Mouse (Mus musculus): ENCODE results near the gene 4930507D05Rik. TPM values are rescaled to one million over a fixed set of nuclear protein-coding genes. Genes with fewer than 3 reads are reported as not detected.

4930507D05Rik gene
- 1.2 and 1.7 TPM in 2 replicates for polyA plus RNA-seq (2014; fragmentation: Nextera tagmentation; extraction: Ambion mirVana)

DNA sequence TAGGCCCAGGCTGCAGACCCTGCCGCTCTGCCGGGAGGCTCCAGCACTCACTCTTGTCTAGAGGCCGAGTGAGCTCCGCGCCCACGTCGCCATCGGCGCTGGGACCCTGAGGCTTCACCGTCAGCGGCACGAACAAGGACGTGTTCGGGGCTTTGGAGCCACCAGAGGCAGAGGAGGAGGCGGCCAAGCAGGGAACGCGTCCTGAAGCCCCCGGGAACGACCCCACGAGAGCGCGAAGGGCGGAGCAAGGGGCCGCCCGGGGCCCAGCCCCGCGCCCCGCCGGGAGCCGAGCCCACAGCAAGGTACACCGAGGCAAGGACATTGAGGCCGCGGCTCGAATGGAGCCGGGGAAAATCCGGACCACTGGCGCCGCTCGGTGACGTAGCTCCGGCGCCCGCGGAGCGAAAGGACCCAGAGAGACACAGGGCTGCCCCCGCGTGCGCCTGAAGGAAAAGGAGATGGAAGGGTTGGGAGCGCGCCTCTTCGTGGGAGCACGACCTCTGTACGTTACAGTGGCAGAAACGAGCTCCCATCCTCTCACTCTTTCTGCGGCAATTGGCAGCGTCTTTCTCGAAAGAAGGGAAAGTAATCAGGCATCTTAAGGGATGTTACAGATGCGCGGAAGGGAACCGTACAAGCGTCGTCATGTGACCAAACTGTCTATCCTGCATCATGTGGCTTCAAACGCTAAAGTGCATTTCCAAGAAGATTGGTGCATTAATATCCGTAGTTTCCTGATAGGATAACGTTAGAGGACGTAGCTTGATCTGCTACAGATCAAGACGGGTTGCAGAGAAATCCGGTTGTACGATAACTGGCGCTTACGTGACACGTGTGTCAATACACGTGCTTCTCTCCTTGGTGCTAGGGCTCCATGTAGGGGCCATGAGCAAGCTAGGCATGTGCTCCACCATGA lies at the start of gene 4930507D05Rik, which contains the start of gene Supv3l1:
Gene 4930507D05Rik, plus strand, starts transcription at position 126 of the 916 bp plus-strand sequence.
Gene Supv3l1, minus strand, starts transcription at position 375 of the 916 bp plus-strand sequence.
- Histone ChIP-seq H3K36me3 (ENCODE audit: control insufficient read depth, insufficient read depth, low read length) (peaks cover 7% of the 10 kb centered on the region), H3K4me2 (peak within 1 kb of the TSS; percentile 61), H3K27me3 (ENCODE audit: control insufficient read depth, insufficient read depth, low read length) (no peaks in the 10 kb centered on the region), H3K27ac (ENCODE audit: low read depth, low read length) (peak within 1 kb of the TSS; percentile 67), H3K9ac (ENCODE audit: low read length) (peak within 1 kb of the TSS; percentile 97), H3K4me1 (ENCODE audit: control insufficient read depth, insufficient read depth, low read length) (peaks cover 10% of the 10 kb centered on the region), H3K4me3 (ENCODE audit: low read depth, low read length) (peak within 1 kb of the TSS; percentile 99), H3K9me3 (ENCODE audit: control insufficient read depth, low read length) (no peaks in the 10 kb centered on the region)
- ATAC-seq (ENCODE audit: low FRiP score) (peak; percentile 90), DNase-seq (ENCODE audit: low spot score, missing footprints) (peak; percentile 99)
- WGBS = under 1% methylated on average over 73 of the region's 73 CpGs

DNA sequence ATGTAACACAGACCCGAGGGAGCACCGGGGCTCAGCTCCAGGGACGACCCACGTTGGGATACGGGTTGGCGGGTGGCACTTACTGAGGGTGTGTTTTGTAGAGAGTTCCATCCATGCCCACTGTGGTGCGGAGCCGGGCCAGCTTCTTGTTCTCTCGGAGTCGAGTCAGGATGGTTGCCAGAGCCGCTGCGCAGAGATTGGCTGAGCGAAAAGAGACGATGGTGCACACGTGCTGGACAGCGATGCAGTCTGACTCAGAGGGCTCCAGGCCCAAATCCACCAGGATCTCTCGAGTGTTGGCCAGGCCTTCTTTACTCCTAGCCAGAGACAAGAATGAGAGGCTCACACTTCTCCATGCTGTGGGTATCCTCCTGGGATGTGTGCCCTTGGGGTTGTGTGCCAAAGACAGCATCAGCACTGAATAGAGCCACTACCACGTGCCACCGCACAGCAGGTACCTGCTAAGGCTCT lies 47.6 kb upstream of the 4930507D05Rik start:
- no peaks in the 10 kb centered on the region for H3K36me3 ChIP-seq (ENCODE audit: control insufficient read depth, insufficient read depth, low read length)
- H3K9ac ChIP-seq (ENCODE audit: low read length) = no peak overlapping the region
- ATAC-seq (ENCODE audit: low FRiP score) (no peak), DNase-seq (ENCODE audit: low spot score, missing footprints) (no peak)
- no peaks in the 10 kb centered on the region for H3K4me1 ChIP-seq (ENCODE audit: control insufficient read depth, insufficient read depth, low read length)
- H3K4me3 ChIP-seq (ENCODE audit: low read depth, low read length) = no peak overlapping the region
- no peak overlapping the region for H3K27ac ChIP-seq (ENCODE audit: low read depth, low read length)
- 84% methylated on average over 19 of the region's 19 CpGs for WGBS
- no peaks in the 10 kb centered on the region for H3K9me3 ChIP-seq (ENCODE audit: control insufficient read depth, low read length)
- H3K4me2 ChIP-seq = no peak overlapping the region
- no peaks in the 10 kb centered on the region for H3K27me3 ChIP-seq (ENCODE audit: control insufficient read depth, insufficient read depth, low read length)

DNA sequence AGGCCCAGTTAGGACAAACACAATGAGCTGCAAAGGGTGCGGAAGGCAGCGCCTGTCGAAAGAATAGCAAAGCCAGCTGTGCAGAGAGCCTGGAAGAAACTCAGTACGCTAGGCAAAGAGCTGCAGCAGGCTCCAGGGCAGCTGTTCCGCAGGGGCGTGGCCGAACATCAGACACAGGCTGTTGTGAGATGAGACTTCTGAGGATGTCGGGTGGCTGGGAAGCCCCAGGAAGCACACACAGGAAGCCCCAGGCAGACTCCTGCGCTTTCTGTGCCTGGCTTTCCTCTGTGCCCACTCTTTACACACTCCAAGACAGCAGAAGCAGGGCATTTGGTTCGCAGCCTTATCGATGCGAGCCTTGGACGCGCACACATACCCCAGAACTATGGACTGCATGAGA lies 44.4 kb upstream of the 4930507D05Rik start:
- H3K27me3 ChIP-seq (ENCODE audit: control insufficient read depth, insufficient read depth, low read length) = no peaks in the 10 kb centered on the region
- no peaks in the 10 kb centered on the region for H3K36me3 ChIP-seq (ENCODE audit: control insufficient read depth, insufficient read depth, low read length)
- DNase-seq (ENCODE audit: low spot score, missing footprints) = no peak
- H3K9me3 ChIP-seq (ENCODE audit: control insufficient read depth, low read length) = no peaks in the 10 kb centered on the region
- ATAC-seq (ENCODE audit: low FRiP score) = no peak
- peak overlapping the region; percentile 23 for H3K4me2 ChIP-seq
- H3K27ac ChIP-seq (ENCODE audit: low read depth, low read length) = no peak overlapping the region
- no peak overlapping the region for H3K4me3 ChIP-seq (ENCODE audit: low read depth, low read length)
- no peaks in the 10 kb centered on the region for H3K4me1 ChIP-seq (ENCODE audit: control insufficient read depth, insufficient read depth, low read length)
- H3K9ac ChIP-seq (ENCODE audit: low read length) = no peak overlapping the region
- 40% methylated on average over 14 of the region's 14 CpGs for WGBS

DNA sequence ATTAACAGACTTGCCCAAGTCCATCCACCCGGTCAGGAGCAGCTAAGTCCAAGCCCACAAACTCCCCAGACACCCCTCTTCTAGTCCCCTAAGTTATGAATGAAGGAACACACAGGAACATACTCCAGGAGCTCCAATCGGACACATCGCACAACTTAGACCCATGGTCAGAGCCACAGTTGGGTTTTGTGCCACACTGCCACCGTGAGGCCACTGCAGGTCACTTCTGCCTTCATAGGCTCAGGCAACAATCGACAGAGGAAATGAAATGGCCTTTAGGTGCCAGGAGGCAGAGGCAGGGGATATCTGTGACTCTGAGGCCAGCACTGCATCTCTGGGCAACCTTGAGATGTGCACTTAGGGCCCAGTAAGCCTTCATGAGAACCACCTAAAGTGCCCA lies 38.3 kb upstream of the 4930507D05Rik start:
- Histone ChIP-seq H3K4me3 (ENCODE audit: low read depth, low read length) (no peak overlapping the region), H3K4me2 (no peak overlapping the region), H3K27ac (ENCODE audit: low read depth, low read length) (no peak overlapping the region), H3K4me1 (ENCODE audit: control insufficient read depth, insufficient read depth, low read length) (no peaks in the 10 kb centered on the region; the same call in 1 of the 2 replicates), H3K27me3 (ENCODE audit: control insufficient read depth, insufficient read depth, low read length) (no peaks in the 10 kb centered on the region), H3K36me3 (ENCODE audit: control insufficient read depth, insufficient read depth, low read length) (no peaks in the 10 kb centered on the region), H3K9ac (ENCODE audit: low read length) (no peak overlapping the region), H3K9me3 (ENCODE audit: control insufficient read depth, low read length) (no peaks in the 10 kb centered on the region)
- ATAC-seq (ENCODE audit: low FRiP score) = peak; percentile 65
- DNase-seq (ENCODE audit: low spot score, missing footprints) = peak; percentile 93
- WGBS = 17% methylated on average over 5 of the region's 5 CpGs

DNA sequence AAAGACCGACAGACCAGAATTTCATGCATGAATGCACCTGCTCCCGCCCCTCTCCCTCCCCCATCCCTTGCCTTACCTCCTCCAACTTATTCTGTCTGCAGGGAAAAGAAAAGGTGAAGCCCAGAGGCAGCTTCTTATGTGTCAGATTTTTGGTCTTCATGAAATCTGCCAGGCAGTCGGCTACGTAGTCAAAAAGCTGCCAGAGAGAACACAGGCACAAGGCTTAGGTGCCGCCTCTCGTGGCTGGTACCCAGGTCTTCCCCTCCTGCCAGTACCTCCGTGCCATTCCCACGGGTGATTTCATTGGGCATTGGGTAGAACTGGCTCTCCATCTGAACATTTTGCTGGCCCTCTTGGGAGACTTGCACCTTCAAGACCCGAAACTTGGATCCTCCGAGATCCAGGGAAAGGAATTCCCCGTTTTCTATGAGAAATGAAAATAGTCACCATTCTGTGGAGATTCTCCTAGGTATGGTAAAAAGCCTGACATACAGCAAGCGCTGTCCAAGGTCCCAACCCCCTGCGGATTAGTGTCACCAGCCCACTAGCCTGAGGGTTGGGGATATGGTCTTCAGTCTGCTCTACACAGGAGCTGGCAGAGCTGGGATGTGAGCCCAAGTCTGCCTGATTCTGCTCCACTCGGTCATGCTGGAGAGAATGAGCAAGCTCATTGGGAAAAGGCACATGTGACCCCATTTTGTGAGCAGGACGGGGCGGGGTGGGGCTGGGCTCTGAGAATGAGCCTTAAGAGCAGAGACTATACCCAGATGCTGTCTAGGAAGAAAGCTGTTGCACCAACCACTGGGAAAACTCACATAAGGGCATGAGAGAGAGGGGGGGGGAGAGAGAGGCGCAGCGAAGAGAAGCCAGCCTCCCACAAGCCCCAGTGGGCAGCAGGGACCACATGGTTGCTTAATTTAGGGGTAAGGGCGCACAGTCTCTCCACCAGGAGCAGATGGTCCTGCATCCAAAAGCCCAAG lies 37.6 kb upstream of the 4930507D05Rik start:
- Histone ChIP-seq H3K27me3 (ENCODE audit: control insufficient read depth, insufficient read depth, low read length) (no peaks in the 10 kb centered on the region), H3K9me3 (ENCODE audit: control insufficient read depth, low read length) (no peaks in the 10 kb centered on the region), H3K27ac (ENCODE audit: low read depth, low read length) (no peak overlapping the region), H3K36me3 (ENCODE audit: control insufficient read depth, insufficient read depth, low read length) (no peaks in the 10 kb centered on the region), H3K4me3 (ENCODE audit: low read depth, low read length) (no peak overlapping the region), H3K9ac (ENCODE audit: low read length) (no peak overlapping the region), H3K4me2 (no peak overlapping the region), H3K4me1 (ENCODE audit: control insufficient read depth, insufficient read depth, low read length) (no peaks in the 10 kb centered on the region; the same call in 1 of the 2 replicates)
- 68% methylated on average over 19 of the region's 19 CpGs for WGBS
- ATAC-seq (ENCODE audit: low FRiP score) = no peak
- DNase-seq (ENCODE audit: low spot score, missing footprints) = no peak

DNA sequence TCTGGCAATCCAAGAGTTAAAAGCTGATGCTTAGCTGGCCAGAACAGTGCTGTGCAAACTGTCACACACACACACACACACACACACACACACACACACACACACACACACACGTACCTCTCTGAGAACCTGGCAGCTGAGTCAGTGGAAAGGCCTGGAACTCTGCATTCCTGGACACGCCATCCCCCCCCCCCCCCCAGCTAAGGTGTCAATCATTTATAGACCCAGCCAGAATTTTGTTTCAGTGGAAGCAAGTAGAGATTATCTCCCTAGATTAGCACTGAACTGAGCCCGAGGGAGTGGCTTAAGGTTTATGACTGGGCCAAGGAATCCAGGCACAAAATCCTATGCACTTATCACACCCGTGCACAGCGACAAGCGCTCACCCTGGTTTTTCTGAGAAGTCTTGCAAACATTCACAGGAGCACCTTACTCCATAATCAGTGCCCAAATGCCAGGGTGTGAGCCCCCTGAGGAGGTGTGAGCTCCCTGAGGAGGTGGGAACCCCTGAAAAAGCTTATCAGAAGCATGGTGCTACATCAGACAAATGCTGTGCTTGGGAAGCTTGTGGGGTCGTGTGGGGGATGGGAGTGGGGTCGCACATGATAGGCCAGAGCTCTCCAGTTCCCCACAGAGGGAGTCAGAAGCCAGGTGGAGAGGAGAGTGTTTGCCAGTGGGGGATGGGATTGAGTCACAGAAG lies 36.2 kb upstream of the 4930507D05Rik start:
- H3K27me3 ChIP-seq (ENCODE audit: control insufficient read depth, insufficient read depth, low read length) = no peaks in the 10 kb centered on the region
- no peaks in the 10 kb centered on the region for H3K36me3 ChIP-seq (ENCODE audit: control insufficient read depth, insufficient read depth, low read length)
- no peak overlapping the region for H3K4me2 ChIP-seq
- no peaks in the 10 kb centered on the region; the same call in 1 of the 2 replicates for H3K4me1 ChIP-seq (ENCODE audit: control insufficient read depth, insufficient read depth, low read length)
- no peak overlapping the region for H3K27ac ChIP-seq (ENCODE audit: low read depth, low read length)
- no peaks in the 10 kb centered on the region for H3K9me3 ChIP-seq (ENCODE audit: control insufficient read depth, low read length)
- H3K9ac ChIP-seq (ENCODE audit: low read length) = no peak overlapping the region
- no peak for DNase-seq (ENCODE audit: low spot score, missing footprints)
- ATAC-seq (ENCODE audit: low FRiP score) = no peak
- no peak overlapping the region for H3K4me3 ChIP-seq (ENCODE audit: low read depth, low read length)
- WGBS = 34% methylated on average over 8 of the region's 8 CpGs

DNA sequence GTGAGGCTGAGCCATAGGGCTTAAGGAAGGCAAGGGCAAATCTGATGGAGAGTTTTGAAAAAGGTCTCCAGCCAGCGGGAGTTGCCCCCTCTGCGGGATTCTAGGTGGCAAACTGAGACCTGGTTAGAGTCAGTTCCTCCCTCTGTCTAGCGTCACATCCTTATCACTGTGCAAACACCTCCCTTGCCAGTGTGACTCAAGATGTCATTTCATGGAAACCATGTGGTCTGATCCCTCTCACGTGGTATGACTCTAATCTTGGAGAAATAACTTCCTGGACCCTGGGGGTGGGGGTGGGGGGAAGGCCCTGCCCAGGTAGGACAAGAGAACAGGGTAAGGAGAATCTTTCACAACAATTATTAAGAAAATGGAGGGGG lies 35.7 kb upstream of the 4930507D05Rik start:
- ATAC-seq (ENCODE audit: low FRiP score) (no peak), DNase-seq (ENCODE audit: low spot score, missing footprints) (no peak)
- H3K9me3 ChIP-seq (ENCODE audit: control insufficient read depth, low read length) = no peaks in the 10 kb centered on the region
- H3K4me3 ChIP-seq (ENCODE audit: low read depth, low read length) = no peak overlapping the region
- WGBS = 50% methylated on average over 4 of the region's 4 CpGs
- H3K27ac ChIP-seq (ENCODE audit: low read depth, low read length) = no peak overlapping the region
- H3K27me3 ChIP-seq (ENCODE audit: control insufficient read depth, insufficient read depth, low read length) = no peaks in the 10 kb centered on the region
- H3K4me1 ChIP-seq (ENCODE audit: control insufficient read depth, insufficient read depth, low read length) = no peaks in the 10 kb centered on the region; the same call in 1 of the 2 replicates
- no peak overlapping the region for H3K4me2 ChIP-seq
- H3K36me3 ChIP-seq (ENCODE audit: control insufficient read depth, insufficient read depth, low read length) = no peaks in the 10 kb centered on the region
- H3K9ac ChIP-seq (ENCODE audit: low read length) = no peak overlapping the region

DNA sequence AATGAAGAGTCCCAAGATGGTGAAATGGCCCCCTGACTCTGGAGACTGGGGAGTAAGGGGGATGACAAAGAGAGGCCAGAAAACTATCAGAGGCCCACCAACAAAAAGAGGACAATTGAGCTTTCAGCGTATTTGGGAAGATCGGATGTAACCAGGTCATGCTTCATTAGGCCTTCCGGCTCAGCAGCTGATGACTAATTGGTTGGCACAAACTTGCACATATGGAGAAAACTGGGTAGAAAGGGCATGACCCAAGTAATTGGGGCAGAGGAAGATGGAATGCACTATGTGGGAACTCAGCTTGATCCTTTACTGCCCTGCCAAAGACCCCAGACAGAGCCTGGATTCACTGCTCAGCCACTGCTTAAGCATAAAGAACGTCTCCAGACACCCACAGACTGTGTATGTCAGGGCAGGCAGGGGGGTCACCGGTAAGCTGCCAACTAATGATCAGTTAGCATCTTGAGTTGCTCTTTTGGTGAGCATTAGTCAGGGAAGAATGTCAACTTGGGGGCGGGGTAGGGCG lies 30.4 kb upstream of the 4930507D05Rik start:
- no peak for ATAC-seq (ENCODE audit: low FRiP score)
- 64% methylated on average over 7 of the region's 7 CpGs for WGBS
- H3K4me3 ChIP-seq (ENCODE audit: low read depth, low read length) = no peak overlapping the region
- no peak for DNase-seq (ENCODE audit: low spot score, missing footprints)
- no peaks in the 10 kb centered on the region for H3K27me3 ChIP-seq (ENCODE audit: control insufficient read depth, insufficient read depth, low read length)
- H3K9me3 ChIP-seq (ENCODE audit: control insufficient read depth, low read length) = no peaks in the 10 kb centered on the region
- H3K4me2 ChIP-seq = no peak overlapping the region
- no peak overlapping the region for H3K27ac ChIP-seq (ENCODE audit: low read depth, low read length)
- H3K9ac ChIP-seq (ENCODE audit: low read length) = no peak overlapping the region
- H3K4me1 ChIP-seq (ENCODE audit: control insufficient read depth, insufficient read depth, low read length) = no peaks in the 10 kb centered on the region
- H3K36me3 ChIP-seq (ENCODE audit: control insufficient read depth, insufficient read depth, low read length) = no peaks in the 10 kb centered on the region

Data from midbrain, embryonic 11.5 days (tissue).